Mouse (Mus musculus) forebrain, embryonic 16.5 days (tissue): Measurements from ENCODE around the gene Lhfpl3. TPM values are rescaled to one million over a fixed set of nuclear protein-coding genes. Genes with fewer than 3 reads are reported as not detected.

ENCODE experiments used
- ATAC-seq: fragments of 200-750 bp; cut with Nextera tagmentation; 2 replicates; pipeline ENCODE4 v1.8.0; 2017; ENCODE audit warnings: mild to moderate bottlenecking, moderate library complexity
- H3K27ac ChIP-seq: fragments of 300-500 bp; sonication (generic); 2 replicates; pipeline ENCODE4 v1.5.1; 2014; ENCODE audit warnings: low read length, control low read depth
- H3K27me3 ChIP-seq: fragments of 300-500 bp; sonication (generic); replicated peaks from 2 replicates; pipeline ENCODE4 v1.6.1; 2014; ENCODE audit warnings: low read length; ENCODE audit not compliant: control insufficient read depth, insufficient read depth
- H3K36me3 ChIP-seq: fragments of 300-500 bp; sonication (generic); 2 replicates; pipeline ENCODE4 v1.6.1; 2014; ENCODE audit not compliant: control insufficient read depth, insufficient read depth
- H3K4me1 ChIP-seq: fragments of 300-500 bp; sonication (generic); replicated peaks from 2 replicates; pipeline ENCODE4 v1.6.1; 2014; ENCODE audit warnings: low read length; ENCODE audit not compliant: control insufficient read depth, insufficient read depth
- H3K4me2 ChIP-seq: fragments of 300-500 bp; sonication (generic); 2 replicates; pipeline ENCODE4 v1.6.1; 2014; ENCODE audit warnings: mild to moderate bottlenecking, low read length, control low read depth
- H3K4me3 ChIP-seq: fragments of 300-500 bp; sonication (generic); replicated peaks from 2 replicates; pipeline ENCODE4 v1.5.1; 2014; ENCODE audit warnings: mild to moderate bottlenecking, low read length, control low read depth
- H3K9ac ChIP-seq: fragments of 300-500 bp; sonication (generic); replicated peaks from 2 replicates; pipeline ENCODE4 v1.6.1; 2014; ENCODE audit warnings: low read depth, low read length, control low read depth
- H3K9me3 ChIP-seq: fragments of 300-500 bp; sonication (generic); 2 replicates; pipeline ENCODE4 v1.6.1; 2016; ENCODE audit warnings: low read length; ENCODE audit not compliant: control insufficient read depth
- WGBS: fragments of 180-500 bp; shearing (Covaris S2); extraction: QIAGEN DNeasy Blood & Tissue Kit; methylation state at CpG from one replicate; pipeline ENCODE4 v1.1.7; 2014; 5-methylcytosine and 5-hydroxymethylcytosine counted together
- polyA plus RNA-seq: library from polyadenylated mRNA; unstranded; fragments of >200 nt; fragmentation: Nextera tagmentation; extraction: Ambion mirVana; gene quantifications from 2 replicates; pipeline ENCODE4 v1.2.1, GENCODE M21; 2015

Gene Lhfpl3
- polyA plus RNA-seq, 1 experiment from 2014 or later: 14.7 TPM

GRCm38 (mm10) chr5:22897656-22898289, 151.9 kb downstream of the Lhfpl3 start:
- ATAC-seq: peak; percentile 92

GRCm38 (mm10) chr5:22898593-22898992, 152.7 kb downstream of the Lhfpl3 start:
- no peak for ATAC-seq
- 86% methylated on average over 2 of the region's 2 CpGs for WGBS

More at GRCm38 (mm10) chr5:22897656-22898289, 151.9 kb downstream of the Lhfpl3 start:
- Histone ChIP-seq H3K4me3 (no peak overlapping the region), H3K9me3 (no peaks in the 10 kb centered on the region), H3K4me2 (no peak overlapping the region), H3K36me3 (no peaks in the 10 kb centered on the region), H3K27me3 (no peaks in the 10 kb centered on the region), H3K27ac (peak overlapping the region; percentile 63), H3K9ac (no peak overlapping the region), H3K4me1 (peaks cover 6% of the 10 kb centered on the region; the same call in 1 of the 2 replicates)
- 60% methylated on average over 7 of the region's 7 CpGs for WGBS

GRCm38 (mm10) chr5:22899913-22900312, 154.1 kb downstream of the Lhfpl3 start:
- Histone ChIP-seq H3K36me3 (no peaks in the 10 kb centered on the region), H3K9ac (no peak overlapping the region)
- ATAC-seq: no peak

More at GRCm38 (mm10) chr5:22898593-22898992, 152.7 kb downstream of the Lhfpl3 start:
- peaks cover 6% of the 10 kb centered on the region; the same call in 1 of the 2 replicates for H3K4me1 ChIP-seq
- H3K36me3 ChIP-seq: no peaks in the 10 kb centered on the region
- no peak overlapping the region for H3K4me3 ChIP-seq
- no peak overlapping the region for H3K4me2 ChIP-seq
- H3K27me3 ChIP-seq: no peaks in the 10 kb centered on the region
- H3K9ac ChIP-seq: no peak overlapping the region
- H3K27ac ChIP-seq: no peak overlapping the region
- H3K9me3 ChIP-seq: no peaks in the 10 kb centered on the region

GRCm38 (mm10) chr5:22917197-22917596, 171.3 kb downstream of the Lhfpl3 start:
- WGBS: 96% methylated on average over 1 of the region's 1 CpGs
- Histone ChIP-seq H3K4me1 (no peaks in the 10 kb centered on the region), H3K36me3 (no peaks in the 10 kb centered on the region), H3K27me3 (no peaks in the 10 kb centered on the region), H3K27ac (no peak overlapping the region), H3K9me3 (no peaks in the 10 kb centered on the region), H3K9ac (no peak overlapping the region), H3K4me2 (no peak overlapping the region), H3K4me3 (no peak overlapping the region)
- no peak for ATAC-seq

More at GRCm38 (mm10) chr5:22899913-22900312, 154.1 kb downstream of the Lhfpl3 start:
- H3K27ac ChIP-seq: no peak overlapping the region
- no peak overlapping the region for H3K4me3 ChIP-seq
- H3K4me1 ChIP-seq: peaks cover 6% of the 10 kb centered on the region; the same call in 1 of the 2 replicates
- H3K9me3 ChIP-seq: no peaks in the 10 kb centered on the region
- no peak overlapping the region for H3K4me2 ChIP-seq
- no peaks in the 10 kb centered on the region for H3K27me3 ChIP-seq

- H3K27me3 ChIP-seq: no peaks in the 10 kb centered on the region
- H3K27ac ChIP-seq: no peak overlapping the region
- no peak for ATAC-seq
These were observed 180.3 kb downstream of the Lhfpl3 start for GRCm38 (mm10) chr5:22926171-22926570.

DNA sequence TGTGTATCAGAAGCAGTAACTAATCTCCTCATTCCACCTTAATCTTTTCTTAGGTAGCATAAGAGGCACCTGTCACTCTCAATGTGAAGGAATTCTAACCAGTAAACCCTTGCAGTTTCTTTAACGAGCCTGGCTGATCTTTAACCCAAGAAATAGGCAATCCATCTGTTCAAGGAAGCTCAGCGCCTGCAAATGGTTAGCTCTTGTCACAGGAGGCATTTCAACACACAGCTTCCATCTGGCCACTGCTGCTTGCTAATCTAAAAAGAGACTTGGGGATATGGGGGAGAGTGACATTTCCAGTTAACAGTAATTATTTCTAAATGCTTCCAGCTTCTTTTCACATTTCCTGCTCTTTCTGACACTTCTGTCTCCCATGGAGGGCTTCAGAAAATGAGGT, 182.9 kb downstream of the Lhfpl3 start:
- Histone ChIP-seq H3K9me3 (no peaks in the 10 kb centered on the region), H3K27ac (no peak overlapping the region), H3K9ac (no peak overlapping the region), H3K27me3 (no peaks in the 10 kb centered on the region), H3K4me3 (no peak overlapping the region), H3K4me1 (no peaks in the 10 kb centered on the region; the same call in 1 of the 2 replicates), H3K4me2 (no peak overlapping the region), H3K36me3 (no peaks in the 10 kb centered on the region)
- ATAC-seq: no peak
- 31% methylated on average over 2 of the region's 2 CpGs for WGBS

More at GRCm38 (mm10) chr5:22926171-22926570, 180.3 kb downstream of the Lhfpl3 start:
- no peak overlapping the region for H3K9ac ChIP-seq
- no peaks in the 10 kb centered on the region for H3K9me3 ChIP-seq
- H3K4me1 ChIP-seq: no peaks in the 10 kb centered on the region; the same call in 1 of the 2 replicates
- H3K36me3 ChIP-seq: no peaks in the 10 kb centered on the region
- no peak overlapping the region for H3K4me2 ChIP-seq
- no peak overlapping the region for H3K4me3 ChIP-seq

DNA sequence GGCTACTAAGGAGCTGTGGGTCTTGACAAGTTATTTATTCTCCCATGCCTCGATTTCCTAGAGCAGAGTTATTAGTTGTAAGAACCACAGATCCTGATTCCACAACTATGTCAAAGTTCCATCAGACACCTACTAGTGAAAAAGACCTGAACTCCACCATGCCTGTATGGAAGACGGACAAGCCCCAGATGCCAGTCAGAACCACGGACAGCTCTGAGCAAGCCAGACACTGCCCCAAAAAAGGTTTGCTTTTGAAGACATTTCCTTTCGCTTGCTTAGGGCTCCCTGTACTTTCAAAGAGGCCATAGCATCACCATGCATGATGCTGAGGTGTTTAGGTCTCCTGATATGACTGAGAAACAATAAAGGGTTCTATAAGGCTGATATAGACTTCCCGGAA, 197.4 kb downstream of the Lhfpl3 start:
- no peak overlapping the region for H3K27ac ChIP-seq
- 71% methylated on average over 5 of the region's 5 CpGs for WGBS
- H3K4me3 ChIP-seq: no peak overlapping the region
- H3K27me3 ChIP-seq: no peaks in the 10 kb centered on the region
- H3K9me3 ChIP-seq: no peaks in the 10 kb centered on the region
- H3K36me3 ChIP-seq: no peaks in the 10 kb centered on the region
- H3K4me1 ChIP-seq: no peaks in the 10 kb centered on the region
- H3K4me2 ChIP-seq: no peak overlapping the region
- H3K9ac ChIP-seq: no peak overlapping the region
- no peak for ATAC-seq

GRCm38 (mm10) chr5:22963300-22963699, 217.4 kb downstream of the Lhfpl3 start:
- Histone ChIP-seq H3K9ac (no peak overlapping the region), H3K4me1 (no peaks in the 10 kb centered on the region), H3K27ac (no peak overlapping the region), H3K4me3 (no peak overlapping the region), H3K27me3 (no peaks in the 10 kb centered on the region), H3K4me2 (no peak overlapping the region), H3K9me3 (no peaks in the 10 kb centered on the region), H3K36me3 (no peaks in the 10 kb centered on the region)
- 76% methylated on average over 6 of the region's 6 CpGs for WGBS
- no peak for ATAC-seq

- Histone ChIP-seq H3K4me2 (no peak overlapping the region), H3K27me3 (no peaks in the 10 kb centered on the region), H3K4me3 (no peak overlapping the region), H3K4me1 (no peaks in the 10 kb centered on the region), H3K36me3 (no peaks in the 10 kb centered on the region), H3K9ac (no peak overlapping the region), H3K9me3 (no peaks in the 10 kb centered on the region), H3K27ac (no peak overlapping the region)
- 0 out of 2 replicates have a peak, but pooled peaks have one; percentile 31 for ATAC-seq
- 71% methylated on average over 2 of the region's 2 CpGs for WGBS
These were observed 240.9 kb downstream of the Lhfpl3 start for GRCm38 (mm10) chr5:22986771-22987170.
